Mouse (Mus musculus): ENCODE measurements around the gene Usf3. TPM values are rescaled to one million over a fixed set of nuclear protein-coding genes. Genes with fewer than 3 reads are reported as not detected.

The Usf3 gene
- total and polyA plus RNA-seq, 3 experiments: 5.0 to 24.6 (median 17.0) TPM

DNA sequence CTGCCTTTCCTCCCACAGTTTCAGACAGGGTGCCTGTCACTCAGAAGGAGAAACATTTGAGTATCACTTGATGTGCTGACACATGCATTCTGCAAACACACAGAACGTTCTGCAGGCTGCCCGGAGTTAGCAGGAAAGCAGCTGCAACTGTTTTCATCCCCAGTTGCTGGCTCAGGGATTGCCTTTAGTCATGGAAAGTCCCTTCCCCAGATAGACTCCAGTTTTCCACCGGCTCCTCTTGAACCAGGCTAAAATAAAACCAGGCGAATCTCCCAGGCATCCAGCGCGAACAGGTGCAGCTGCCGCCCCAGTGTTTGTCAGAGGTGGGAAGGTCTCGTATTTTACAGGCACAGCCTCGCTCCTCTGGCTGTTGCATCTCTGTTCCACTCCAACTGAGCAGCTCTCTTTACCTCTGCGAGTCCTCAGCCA is 65.8 kb downstream of the Usf3 start:
- DNase-seq: no peak

DNA sequence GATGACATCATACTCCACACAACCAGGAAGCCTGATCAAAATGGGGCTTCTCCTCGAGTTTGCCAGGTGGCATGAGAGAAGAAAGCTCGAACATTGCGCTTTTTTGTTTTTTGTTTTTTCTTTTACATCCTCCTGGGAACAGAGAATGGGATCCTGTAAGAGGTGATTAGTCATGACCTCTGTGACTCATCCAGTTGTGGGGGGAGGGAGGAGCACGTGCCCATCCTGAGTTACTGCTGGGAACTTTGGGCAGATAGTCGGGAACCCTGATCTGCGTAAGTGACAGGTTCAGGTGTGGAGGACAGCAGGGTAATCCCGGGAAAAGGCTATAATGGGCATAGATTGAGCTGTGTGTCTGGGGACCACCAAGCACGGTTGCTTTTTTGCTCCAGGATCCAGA is 67.4 kb downstream of the Usf3 start:
- DNase-seq: peak; percentile 48

DNA sequence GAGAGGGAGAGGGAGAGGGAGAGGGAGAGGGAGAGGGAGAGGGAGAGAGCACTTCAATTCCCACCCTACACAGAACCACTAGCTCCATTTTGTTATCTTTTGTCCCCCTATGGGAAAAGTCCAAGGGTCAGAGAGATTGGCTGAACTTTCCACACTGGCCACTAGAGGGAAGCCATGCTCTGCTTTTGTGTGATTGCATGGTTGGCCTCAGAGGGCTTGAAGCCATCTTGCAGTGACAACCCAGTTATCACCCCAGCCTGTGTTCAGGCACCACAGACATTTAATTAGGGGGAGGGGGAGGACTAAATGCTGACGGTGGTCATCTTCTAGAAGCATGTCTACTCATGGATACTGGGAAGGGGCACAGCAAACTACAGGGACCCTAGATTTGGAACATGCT is 69.6 kb downstream of the Usf3 start:
- peak; percentile 79 for DNase-seq

DNA sequence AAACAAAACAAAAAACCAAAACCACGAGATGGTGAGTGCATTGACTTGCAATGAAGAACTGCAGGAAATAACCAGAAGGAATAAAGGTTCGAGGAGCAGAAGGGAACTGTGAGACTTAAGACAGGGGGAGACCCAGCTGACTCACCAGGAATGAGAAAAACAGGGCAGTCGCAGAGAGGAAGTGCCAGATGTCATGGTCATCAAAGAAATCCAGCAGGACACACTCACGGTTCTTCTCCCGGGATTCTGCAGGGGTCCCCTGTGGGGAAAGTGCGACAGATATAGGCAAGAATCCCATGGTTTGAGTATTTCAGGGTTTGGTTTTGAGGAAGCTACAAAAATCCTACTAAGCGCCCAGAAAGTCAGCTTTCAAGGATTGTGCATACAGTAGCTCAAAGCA is 70.3 kb downstream of the Usf3 start:
- DNase-seq: peak; percentile 25

DNA sequence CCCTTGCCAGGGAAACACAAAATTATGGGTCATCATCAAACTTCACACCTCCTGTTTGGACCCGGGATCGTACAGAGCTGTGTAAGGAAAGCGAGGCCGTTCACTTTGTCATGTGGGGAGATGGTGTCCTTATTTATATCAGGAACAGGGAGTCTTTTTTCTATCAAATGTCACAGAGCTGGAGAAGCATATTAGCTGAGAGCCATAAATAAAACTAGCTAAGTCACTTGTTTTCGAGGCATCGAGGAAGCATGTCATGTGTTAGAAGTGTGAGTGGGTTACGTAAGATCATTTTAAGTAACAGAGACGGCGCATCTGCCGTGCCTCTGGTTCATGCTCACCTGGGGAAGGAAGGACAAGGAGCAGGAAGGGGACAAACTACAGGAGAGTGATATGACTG is 76.9 kb downstream of the Usf3 start:
- DNase-seq: no peak

DNA sequence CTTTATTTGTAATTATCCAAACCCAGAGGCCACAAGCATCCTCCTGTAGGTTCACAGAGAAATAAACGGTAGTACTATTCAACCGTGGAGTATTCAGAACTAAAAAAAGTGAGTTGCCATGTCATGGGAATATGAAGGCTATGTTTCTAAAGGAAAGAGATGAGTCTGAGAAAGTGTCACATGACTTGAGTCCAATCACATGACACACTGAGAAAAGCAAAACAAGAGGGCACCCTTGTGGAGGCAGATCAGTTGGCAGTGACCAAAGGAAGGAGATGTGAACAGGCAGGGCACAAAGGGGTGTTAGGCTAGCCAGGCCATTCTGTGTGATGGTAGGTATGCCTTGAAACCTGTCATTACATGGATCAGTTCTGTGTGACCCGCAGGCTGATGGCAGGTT is 79.7 kb downstream of the Usf3 start:
- DNase-seq: no peak

DNA sequence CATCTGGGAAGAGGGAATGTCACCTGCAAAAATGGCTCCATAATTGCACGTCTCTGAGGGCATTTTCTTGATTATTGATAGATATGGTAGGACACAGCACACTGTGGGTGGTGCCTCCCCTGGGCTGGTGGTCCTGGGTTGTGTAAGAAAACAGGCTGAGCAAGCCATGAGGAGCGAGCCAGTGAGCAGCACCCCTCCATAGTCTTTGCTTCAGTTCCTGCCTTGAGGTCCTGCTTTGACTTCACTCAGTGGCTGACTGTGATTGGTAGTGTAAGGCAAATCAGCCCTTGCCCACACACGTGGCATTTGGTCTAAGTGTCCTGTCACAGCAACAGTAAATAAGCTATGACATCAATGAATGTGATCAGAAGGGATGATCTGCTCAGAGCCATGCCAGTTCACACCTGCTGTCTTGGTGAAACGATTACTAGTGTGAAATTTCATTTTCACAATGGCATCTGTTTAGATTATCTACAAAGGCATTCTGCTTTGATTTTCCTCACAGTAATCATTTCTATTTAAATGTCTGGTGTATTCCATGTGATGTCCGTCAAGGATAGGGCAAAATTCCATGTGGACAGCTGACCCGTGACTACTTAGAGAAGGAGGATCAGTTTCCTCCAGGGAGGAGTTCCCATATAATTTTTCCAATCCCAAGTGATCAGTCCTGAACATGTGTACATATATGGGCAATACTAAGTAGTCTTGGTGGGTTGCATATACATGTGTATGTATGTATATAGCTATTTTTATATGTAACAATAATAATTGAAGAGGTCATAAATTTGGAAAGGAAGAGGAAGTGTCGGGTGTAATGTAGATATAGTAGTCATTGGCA is 81.0 kb downstream of the Usf3 start:
- no peak for DNase-seq

DNA sequence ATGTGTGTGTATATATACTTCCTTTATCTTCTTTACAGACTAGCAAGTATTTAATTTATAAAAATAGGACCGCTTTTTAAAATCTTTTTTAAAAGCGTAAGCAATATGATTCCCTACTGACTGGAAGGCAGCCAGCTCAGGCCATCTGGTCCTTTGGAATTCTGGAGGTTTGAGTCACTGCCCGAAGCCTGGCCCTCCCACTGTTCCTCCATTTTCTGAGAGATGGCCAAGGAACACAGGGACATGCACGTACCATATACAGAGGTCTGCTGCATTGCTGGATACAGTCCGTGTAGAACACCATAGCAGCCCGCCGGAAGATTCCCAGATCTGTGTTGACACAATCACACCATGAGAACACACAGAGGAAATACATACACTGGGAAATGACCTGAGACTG is 81.7 kb downstream of the Usf3 start:
- DNase-seq: no peak

DNA sequence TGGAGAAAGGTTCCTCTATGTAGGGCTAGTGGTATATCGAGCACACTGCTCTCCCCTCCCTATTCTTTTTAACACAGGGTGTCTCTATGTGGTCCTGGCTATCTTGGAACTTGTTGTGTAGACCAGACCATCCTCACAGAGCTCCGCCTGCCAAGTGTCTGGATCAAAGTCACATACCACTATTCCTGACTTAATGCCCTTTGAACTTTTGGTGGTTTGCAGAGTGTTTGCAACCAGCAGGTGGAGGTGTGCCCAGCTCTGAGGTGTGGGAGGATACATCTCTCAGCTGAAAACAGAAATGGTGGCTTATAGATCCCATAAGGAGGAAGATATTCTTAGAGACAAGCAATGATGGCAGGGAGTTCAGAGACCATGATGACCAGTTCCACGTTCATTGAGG is 84.4 kb downstream of the Usf3 start:
- DNase-seq: no peak

DNA sequence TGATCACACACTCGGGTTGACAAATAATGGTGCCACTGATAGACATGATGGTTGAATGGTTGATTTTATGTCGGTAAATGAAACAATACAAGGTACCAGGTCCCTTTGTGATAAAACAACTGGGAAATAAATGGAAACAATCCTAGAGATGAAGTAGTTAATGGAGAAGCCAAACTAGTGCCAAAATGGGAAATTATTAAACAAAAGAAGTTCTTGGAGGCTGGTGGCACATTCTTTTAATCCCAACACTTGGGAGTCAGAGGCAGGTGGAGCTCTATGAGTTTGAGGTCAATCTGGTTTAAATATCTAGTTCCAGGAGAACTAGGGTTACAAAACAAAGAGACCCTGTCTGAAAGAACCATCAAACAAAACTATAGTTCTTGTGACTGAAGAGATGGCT is 91.9 kb downstream of the Usf3 start:
- no peak for DNase-seq

DNA sequence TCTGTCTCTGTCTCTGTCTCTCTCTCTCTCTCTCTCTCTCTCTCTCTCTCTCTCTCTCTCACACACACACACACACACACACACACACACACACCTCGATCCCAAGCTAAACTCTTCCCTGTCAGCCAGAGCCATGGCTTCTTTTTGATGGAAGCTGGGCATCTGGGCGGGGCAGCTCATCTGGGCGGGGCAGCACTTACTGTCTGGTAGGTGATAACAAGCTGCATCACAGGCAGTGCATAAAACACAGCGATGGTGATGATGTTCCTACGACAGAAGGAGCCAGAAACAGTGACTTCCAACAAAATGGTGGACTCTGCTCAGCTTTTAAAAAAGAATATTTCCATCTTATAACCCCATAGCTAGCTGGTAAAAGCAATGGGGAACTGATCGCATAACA is 92.5 kb downstream of the Usf3 start:
- DNase-seq: no peak

DNA sequence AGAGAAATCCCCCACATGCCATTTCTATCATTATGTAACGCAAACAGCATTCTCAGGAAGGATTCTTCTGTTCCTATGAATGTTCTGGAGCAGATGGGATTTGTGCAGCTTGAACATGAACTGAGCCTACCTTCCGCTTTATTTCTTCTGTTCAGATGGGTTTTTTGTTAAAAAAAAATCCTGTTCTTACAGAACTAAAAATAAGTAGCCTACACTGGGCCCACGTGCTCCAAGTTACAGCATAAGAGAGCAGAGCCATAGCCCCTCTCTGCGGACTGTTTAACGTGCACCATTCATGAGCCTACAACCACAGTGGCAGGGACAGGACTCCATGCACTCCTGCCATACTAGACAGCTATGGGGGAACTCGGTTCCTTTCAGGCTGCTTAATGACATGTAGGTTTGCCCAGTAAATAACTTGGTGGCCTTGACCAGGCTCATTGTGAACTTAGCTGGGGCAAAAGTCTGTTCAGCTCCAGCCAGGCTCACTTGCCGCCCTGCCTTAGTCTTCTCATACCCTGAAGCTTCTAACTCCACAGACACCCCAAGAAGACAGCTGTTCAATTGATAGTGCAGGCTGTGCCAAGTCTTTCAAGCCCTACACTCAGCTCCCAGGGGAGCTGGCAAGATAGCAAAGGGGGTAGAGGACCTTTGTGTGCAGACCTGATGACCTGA is 95.6 kb downstream of the Usf3 start:
- peak; percentile 24 for DNase-seq

DNA sequence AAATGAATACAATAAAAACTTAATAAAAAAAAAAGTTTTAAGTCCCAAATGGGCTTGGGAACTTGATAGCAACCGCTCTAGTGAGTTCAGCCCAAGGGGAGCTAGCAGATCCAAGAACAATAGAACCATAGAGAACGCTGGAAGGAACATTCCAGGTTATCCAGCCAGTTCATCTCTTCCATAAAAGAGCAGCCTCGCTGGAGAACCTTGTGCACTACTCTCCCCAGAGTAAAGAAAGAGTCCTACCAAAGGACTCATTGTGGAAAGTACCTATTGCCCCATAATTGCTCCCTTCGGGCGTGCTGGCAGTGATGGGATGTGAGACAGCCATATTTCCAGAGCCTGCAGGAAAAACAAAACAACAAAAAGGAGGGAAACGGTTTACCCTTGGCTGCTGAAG is 96.5 kb downstream of the Usf3 start:
- DNase-seq: no peak

DNA sequence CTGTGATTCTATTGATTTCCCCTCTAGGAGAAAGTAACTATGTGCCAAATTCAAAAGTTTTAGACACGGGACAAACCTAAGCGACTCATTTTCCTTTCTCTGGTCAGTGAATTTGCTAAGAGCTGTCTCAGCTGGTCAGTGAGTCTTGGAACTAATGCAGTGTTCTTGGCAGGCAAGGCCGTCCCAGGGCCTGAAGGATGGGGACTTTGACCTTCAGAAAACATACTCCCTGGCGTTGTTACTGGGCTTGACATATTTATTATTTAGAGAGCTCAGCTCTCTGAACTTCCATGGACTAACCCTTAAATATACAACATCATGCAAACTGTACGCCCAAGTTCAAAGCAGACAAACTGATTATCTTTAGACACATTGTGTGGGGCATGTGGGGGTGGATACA is 97.6 kb downstream of the Usf3 start:
- DNase-seq: peak; percentile 78

DNA sequence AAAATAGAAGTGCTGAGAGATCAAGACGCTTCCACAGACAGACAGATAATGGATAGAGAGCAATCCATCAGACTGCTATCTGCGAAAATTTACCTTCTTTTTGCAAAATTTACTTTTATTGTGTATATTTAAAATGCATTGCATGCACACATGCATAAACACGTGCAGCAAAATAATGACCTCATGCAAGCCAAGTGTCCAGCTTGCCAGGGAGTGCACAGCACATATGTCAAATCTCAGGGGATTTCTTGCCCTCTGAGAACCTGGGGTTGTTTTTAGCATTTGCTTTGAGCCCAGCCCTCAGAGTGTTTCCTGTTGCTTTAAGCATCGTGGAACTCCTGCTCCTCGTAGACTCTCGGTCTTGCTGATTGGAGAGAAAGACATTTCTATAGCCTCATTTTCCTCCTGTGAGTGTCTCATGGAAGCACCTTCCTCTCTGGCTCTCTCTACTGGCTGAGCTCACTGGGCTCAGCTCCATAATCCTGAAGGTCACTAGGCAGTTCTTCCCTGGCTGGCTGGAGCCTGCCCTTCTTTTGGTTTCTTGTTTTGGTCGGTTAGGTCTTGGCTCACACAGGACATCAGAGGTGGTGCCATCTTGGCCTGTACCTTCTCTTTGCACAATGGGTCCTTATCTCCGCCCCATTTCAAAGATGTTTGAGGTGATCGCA is 98.5 kb downstream of the Usf3 start:
- DNase-seq: peak; percentile 70

Other genes starting within 250 kb of the Usf3 start
- 10 to 100 TPM; 28.0 TPM for gene Qtrt2, start 246.4 kb upstream of the Usf3 start, total RNA-seq (2021)
- gene Qtrt2, start 246.4 kb upstream of the Usf3 start, polyA plus RNA-seq (2012; rRNA removed): 6.2 and 15.6 TPM in 2 replicates
- 1 to 10 TPM; 1.1 TPM for gene Zdhhc23, start 193.5 kb upstream of the Usf3 start, total RNA-seq (2021)
- gene Zdhhc23, start 193.5 kb upstream of the Usf3 start, polyA plus RNA-seq (2012; rRNA removed): 0.19 and 0.33 TPM in 2 replicates
- 1 to 10 TPM in 1 of 2 experiments, under 1 TPM in 1; 0.97 to 1.8 TPM for gene Gramd1c, start 109.9 kb upstream of the Usf3 start, total RNA-seq (2021)
- 0.03 TPM in 2 replicates for gene Gramd1c, start 109.9 kb upstream of the Usf3 start, polyA plus RNA-seq (2012; rRNA removed)
- gene Atp6v1a, start 33.5 kb upstream of the Usf3 start, total RNA-seq (2021): 100 to 1,000 TPM; 140 to 162 TPM
- gene Atp6v1a, start 33.5 kb upstream of the Usf3 start, polyA plus RNA-seq (2012; rRNA removed): 10.5 and 12.9 TPM in 2 replicates
- gene Naa50, start 33.4 kb upstream of the Usf3 start, total RNA-seq (2021): 10 to 100 TPM; 73.5 to 81.3 TPM
- gene Naa50, start 33.4 kb upstream of the Usf3 start, polyA plus RNA-seq (2012; rRNA removed): 14.6 and 22.8 TPM in 2 replicates
- 10 to 100 TPM in 1 of 2 experiments, 1 to 10 TPM in 1; 8.5 to 10.3 TPM for gene Sidt1, start 159.9 kb downstream of the Usf3 start, total RNA-seq (2021)
- 6.3 and 8.4 TPM in 2 replicates for gene Sidt1, start 159.9 kb downstream of the Usf3 start, polyA plus RNA-seq (2012; rRNA removed)
- 10 to 100 TPM; 14.9 to 26.9 TPM for gene Spice1, start 173.9 kb downstream of the Usf3 start, total RNA-seq (2021)
- gene Spice1, start 173.9 kb downstream of the Usf3 start, polyA plus RNA-seq (2012; rRNA removed): 4.4 and 4.9 TPM in 2 replicates
- under 1 TPM; 0.28 to 0.58 TPM for gene Cfap44, start 221.6 kb downstream of the Usf3 start, total RNA-seq (2021)
- 0.08 and 0.47 TPM in 2 replicates for gene Cfap44, start 221.6 kb downstream of the Usf3 start, polyA plus RNA-seq (2012; rRNA removed)